Comparison of ENCODE assay signal across 23 mouse cellular contexts in the genomic region with DNA sequence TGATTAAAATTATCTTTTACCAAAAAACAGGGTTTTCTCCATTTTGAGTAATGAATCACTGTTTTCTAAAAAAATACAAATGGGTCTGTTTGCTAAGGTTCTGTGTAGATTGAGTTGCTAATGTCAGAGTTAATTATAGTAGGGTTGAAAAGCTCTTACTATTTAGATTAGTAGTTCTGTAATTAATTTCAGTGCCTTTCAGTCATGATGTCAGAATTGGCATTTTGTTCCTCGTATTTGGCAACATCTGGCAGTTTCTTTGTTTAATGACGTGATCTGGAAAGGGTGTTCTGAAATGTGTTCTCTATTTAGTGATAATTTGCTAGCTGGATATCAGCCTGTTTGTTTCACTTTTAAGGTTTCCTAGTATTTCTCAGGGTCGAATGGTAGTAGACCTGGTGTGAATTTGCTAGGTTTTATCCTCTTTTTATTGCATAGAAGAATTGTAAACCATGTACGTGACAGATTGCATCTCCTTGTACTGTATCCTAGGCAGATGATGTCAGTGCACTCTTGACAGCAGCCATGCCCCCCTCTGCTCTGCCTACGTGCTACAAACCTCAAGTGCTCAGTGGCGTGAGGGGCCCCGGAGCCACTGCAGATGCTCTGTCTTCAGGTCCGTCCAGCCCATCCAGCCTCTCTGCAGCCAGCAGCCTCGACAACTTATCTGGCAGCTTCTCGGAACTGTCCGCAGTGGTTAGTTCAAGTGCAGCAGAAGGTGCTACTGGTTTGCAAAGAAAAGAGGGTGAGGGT. TPM values are rescaled to one million over a fixed set of nuclear protein-coding genes. Genes with fewer than 3 reads are reported as not detected.
DNase-seq lines count a peak whose midpoint lies in the region; ATAC-seq and TF ChIP-seq lines count a peak whose summit lies in the region.
"Had no signal": no experiment of that assay in that cellular context is flagged by ENCODE, and none has a peak within 500 bp of the region (broad histone marks: within the 10 kb centered on the region; RNA-seq: fewer than 3 reads in every experiment).

No protein-coding gene starts in this region.

- WGBS in forebrain, embryonic 14.5 days = 65% methylated on average over 11 of the region's 11 CpGs
- WGBS in forebrain, embryonic 12.5 days = 76% methylated on average over 11 of the region's 11 CpGs
- 51% methylated on average over 11 of the region's 11 CpGs for WGBS in heart, embryonic 12.5 days
- whole genome bisulfite sequencing in forebrain, postnatal 0 days = 57% methylated on average over 11 of the region's 11 CpGs

- no peak overlapping the region for H3K4me2 ChIP-seq in forebrain, embryonic 14.5 days (ENCODE audit: low read length)
- H3K4me2 ChIP-seq in forebrain, embryonic 12.5 days = no peak overlapping the region
- no peak overlapping the region; the same call in 1 of the 2 replicates for H3K4me2 ChIP-seq in heart, embryonic 12.5 days
- H3K4me2 ChIP-seq in forebrain, postnatal 0 days (ENCODE audit: low read depth) = no peak overlapping the region
- H3K4me2 ChIP-seq: embryonic facial prominence, embryonic 15.5 days; hindbrain, embryonic 14.5 days; lung, embryonic 14.5 days had no signal

- no peak for TF ChIP-seq CTCF in forebrain, postnatal 0 days (IDR thresholded peaks at IDR 0.05; ENCODE audit: low read depth)

- DNase-seq in forebrain, embryonic 14.5 days (ENCODE audit: low spot score) = peak; percentile 56
- no peak for DNase-seq in heart, postnatal 36 days
- peak; percentile 28 for DNase-seq in MN1 (ENCODE audit: low spot score)
- DNase-seq in forebrain, postnatal 0 days = peak; percentile 35
- DNase-seq in thymus, postnatal 10 days (ENCODE audit: low spot score in 2 of 2) = no peak
- no peak for DNase-seq in gastrocnemius, postnatal 4 days (ENCODE audit: low spot score in 2 of 2)
- DNase-seq: adrenal gland, postnatal 25 days; cerebellum, adult 2 months; cerebellum, postnatal 36 days; layer of hippocampus, postnatal 36 days; liver; lung, embryonic 14.5 days; retina, postnatal 1 day; right cerebral cortex, postnatal 4 days had no signal

- intact Hi-C loops in heart, postnatal 36 days (cut with DNase I) = no loop called here

- ATAC-seq in forebrain, embryonic 14.5 days = peak; percentile 57; the same call in 1 of the 2 replicates
- ATAC-seq in forebrain, embryonic 12.5 days (ENCODE audit: low FRiP score) = no peak
- 0 out of 2 replicates have a peak, but pooled peaks have one; percentile 72 for ATAC-seq in heart, embryonic 12.5 days (ENCODE audit: insufficient number of reproducible peaks, low FRiP score)
- ATAC-seq in forebrain, postnatal 0 days = peak; percentile 32; the same call in 1 of the 2 replicates
- ATAC-seq: CD4-positive, CD25-positive, alpha-beta regulatory T cell, adult 4 months; intestine, embryonic 16.5 days had no signal

- no peaks in the 10 kb centered on the region for H3K27me3 ChIP-seq in forebrain, embryonic 14.5 days (replicated peaks; ENCODE audit: control insufficient read depth, insufficient read depth, low read length)
- H3K27me3 ChIP-seq in forebrain, embryonic 12.5 days = no peaks in the 10 kb centered on the region
- no peaks in the 10 kb centered on the region for H3K27me3 ChIP-seq in heart, embryonic 12.5 days (replicated peaks)
- H3K27me3 ChIP-seq in forebrain, postnatal 0 days (ENCODE audit: insufficient read depth, low read length) = no peaks in the 10 kb centered on the region
- H3K27me3 ChIP-seq: embryonic facial prominence, embryonic 15.5 days had no signal

- H3K9me3 ChIP-seq in forebrain, embryonic 14.5 days (replicated peaks; ENCODE audit: control insufficient read depth, low read length) = no peaks in the 10 kb centered on the region
- H3K9me3 ChIP-seq in forebrain, embryonic 12.5 days = no peaks in the 10 kb centered on the region
- no peaks in the 10 kb centered on the region for H3K9me3 ChIP-seq in heart, embryonic 12.5 days (replicated peaks)
- H3K9me3 ChIP-seq in forebrain, postnatal 0 days (ENCODE audit: low read length) = no peaks in the 10 kb centered on the region
- H3K9me3 ChIP-seq: embryonic facial prominence, embryonic 15.5 days; midbrain, embryonic 10.5 days had no signal

- H3K4me1 ChIP-seq in forebrain, embryonic 14.5 days (ENCODE audit: control insufficient read depth, insufficient read depth, low read length) = no peaks in the 10 kb centered on the region
- H3K4me1 ChIP-seq in forebrain, embryonic 12.5 days = no peaks in the 10 kb centered on the region
- peaks cover 15% of the 10 kb centered on the region for H3K4me1 ChIP-seq in heart, embryonic 12.5 days (replicated peaks)
- H3K4me1 ChIP-seq in forebrain, postnatal 0 days (ENCODE audit: insufficient read depth) = no peaks in the 10 kb centered on the region
- H3K4me1 ChIP-seq: embryonic facial prominence, embryonic 15.5 days; midbrain, embryonic 10.5 days had no signal

- peaks cover 90% of the 10 kb centered on the region for H3K36me3 ChIP-seq in forebrain, embryonic 14.5 days (ENCODE audit: control insufficient read depth, insufficient read depth, low read length)
- H3K36me3 ChIP-seq in forebrain, embryonic 12.5 days (replicated peaks) = peaks cover 86% of the 10 kb centered on the region
- H3K36me3 ChIP-seq in heart, embryonic 12.5 days = peaks cover 81% of the 10 kb centered on the region
- H3K36me3 ChIP-seq in forebrain, postnatal 0 days (ENCODE audit: insufficient read depth) = peaks cover 79% of the 10 kb centered on the region

- H3K9ac ChIP-seq in forebrain, embryonic 14.5 days (ENCODE audit: low read length) = no peak overlapping the region
- H3K9ac ChIP-seq in forebrain, embryonic 12.5 days = no peak overlapping the region
- H3K9ac ChIP-seq in heart, embryonic 12.5 days = no peak overlapping the region
- H3K9ac ChIP-seq in forebrain, postnatal 0 days = no peak overlapping the region
- H3K9ac ChIP-seq: embryonic facial prominence, embryonic 15.5 days; hindbrain, embryonic 14.5 days; lung, embryonic 14.5 days had no signal

- no peak overlapping the region for H3K4me3 ChIP-seq in forebrain, embryonic 14.5 days (ENCODE audit: low read depth, low read length)
- no peak overlapping the region for H3K4me3 ChIP-seq in forebrain, embryonic 12.5 days (replicated peaks)
- H3K4me3 ChIP-seq in heart, embryonic 12.5 days = no peak overlapping the region
- H3K4me3 ChIP-seq in forebrain, postnatal 0 days (ENCODE audit: low read depth, low read length) = no peak overlapping the region
- H3K4me3 ChIP-seq: embryonic facial prominence, embryonic 15.5 days; midbrain, embryonic 10.5 days had no signal

- H3K27ac ChIP-seq in forebrain, embryonic 14.5 days (ENCODE audit: low read depth, low read length) = no peak overlapping the region
- H3K27ac ChIP-seq in forebrain, embryonic 12.5 days = no peak overlapping the region
- H3K27ac ChIP-seq in heart, embryonic 12.5 days (ENCODE audit: poor library complexity, severe bottlenecking) = peak overlapping the region; percentile 73
- no peak overlapping the region for H3K27ac ChIP-seq in forebrain, postnatal 0 days (ENCODE audit: low read depth, low read length)
- H3K27ac ChIP-seq: embryonic facial prominence, embryonic 15.5 days; hindbrain, embryonic 14.5 days; macrophage; midbrain, embryonic 10.5 days; stomach, postnatal 0 days had no signal

RNA-seq across cellular contexts. Expression of gene Fgfbp3, which starts 40.5 kb away (rescaled TPM):
- polyA plus RNA-seq in forebrain, embryonic 14.5 days (2014; fragmentation: Nextera tagmentation; extraction: Ambion mirVana) = 21.4 and 22.0 TPM in 2 replicates
- 34.2 and 40.5 TPM in 2 replicates for polyA plus RNA-seq in forebrain, embryonic 12.5 days (2016; fragmentation: Nextera tagmentation; extraction: Ambion mirVana)
- polyA plus RNA-seq in heart, embryonic 12.5 days (2016; fragmentation: Nextera tagmentation; extraction: Ambion mirVana) = 5.2 and 5.3 TPM in 2 replicates
- total RNA-seq in heart, postnatal 36 days (2021) = 1 to 10 TPM; 1.3 to 2.9 TPM
- total RNA-seq in forebrain, postnatal 0 days (2014; rRNA removed) = 33.0 and 44.8 TPM in 2 replicates
- polyA plus RNA-seq in forebrain, postnatal 0 days (2015; fragmentation: Nextera tagmentation; extraction: Ambion mirVana) = 40.0 and 41.6 TPM in 2 replicates
- 1 to 10 TPM; 2.7 to 3.2 TPM for total RNA-seq in gastrocnemius, postnatal 4 days (2021)
- polyA plus RNA-seq: CD4-positive, CD25-positive, alpha-beta regulatory T cell, adult 4 months had no signal

RNA-seq across cellular contexts. Expression of gene Tnks2, which starts 44.9 kb away (rescaled TPM):
- polyA plus RNA-seq in forebrain, embryonic 14.5 days (2014; fragmentation: Nextera tagmentation; extraction: Ambion mirVana) = 50.0 and 50.7 TPM in 2 replicates
- polyA plus RNA-seq in forebrain, embryonic 12.5 days (2016; fragmentation: Nextera tagmentation; extraction: Ambion mirVana) = 76.3 and 78.2 TPM in 2 replicates
- 76.5 and 81.3 TPM in 2 replicates for polyA plus RNA-seq in heart, embryonic 12.5 days (2016; fragmentation: Nextera tagmentation; extraction: Ambion mirVana)
- 10 to 100 TPM; 79.1 to 83.4 TPM for total RNA-seq in heart, postnatal 36 days (2021)
- 175 and 182 TPM in 2 replicates for total RNA-seq in forebrain, postnatal 0 days (2014; rRNA removed)
- polyA plus RNA-seq in forebrain, postnatal 0 days (2015; fragmentation: Nextera tagmentation; extraction: Ambion mirVana) = 16.8 and 24.3 TPM in 2 replicates
- total RNA-seq in gastrocnemius, postnatal 4 days (2021) = 100 to 1,000 TPM; 166 to 182 TPM

RNA-seq across cellular contexts. Expression of gene Btaf1, which starts 47.0 kb away (rescaled TPM):
- 11.4 and 13.4 TPM in 2 replicates for polyA plus RNA-seq in forebrain, embryonic 14.5 days (2014; fragmentation: Nextera tagmentation; extraction: Ambion mirVana)
- polyA plus RNA-seq in forebrain, embryonic 12.5 days (2016; fragmentation: Nextera tagmentation; extraction: Ambion mirVana) = 20.3 and 20.9 TPM in 2 replicates
- polyA plus RNA-seq in heart, embryonic 12.5 days (2016; fragmentation: Nextera tagmentation; extraction: Ambion mirVana) = 13.8 and 14.1 TPM in 2 replicates
- total RNA-seq in heart, postnatal 36 days (2021) = 10 to 100 TPM; 10.3 to 10.9 TPM
- total RNA-seq in forebrain, postnatal 0 days (2014; rRNA removed) = 23.0 and 25.0 TPM in 2 replicates
- polyA plus RNA-seq in forebrain, postnatal 0 days (2015; fragmentation: Nextera tagmentation; extraction: Ambion mirVana) = 2.4 and 3.3 TPM in 2 replicates
- total RNA-seq in gastrocnemius, postnatal 4 days (2021) = 10 to 100 TPM; 10.2 to 11.2 TPM

Comparison
In these comparisons a context has a peak if more than half of its experiments do, and no peak if none do; other contexts are left out.
1. DNase-seq: peak in forebrain, embryonic 14.5 days (single experiment), MN1 (single experiment) and forebrain, postnatal 0 days (single experiment); none in heart, postnatal 36 days (0 of 2), thymus, postnatal 10 days (0 of 2) and gastrocnemius, postnatal 4 days (0 of 2).